Mouse (Mus musculus): ENCODE measurements around the gene Gm2431. TPM values are rescaled to one million over a fixed set of nuclear protein-coding genes. Genes with fewer than 3 reads are reported as not detected.
"Not testable (repeated sequence)": the region's sequence is repeated elsewhere in the genome, so short reads cannot be mapped to it uniquely, and the experiment has no call there.

Gene Gm2431
- polyA plus RNA-seq, 1 experiment from 2014 or later: not detected

DNA sequence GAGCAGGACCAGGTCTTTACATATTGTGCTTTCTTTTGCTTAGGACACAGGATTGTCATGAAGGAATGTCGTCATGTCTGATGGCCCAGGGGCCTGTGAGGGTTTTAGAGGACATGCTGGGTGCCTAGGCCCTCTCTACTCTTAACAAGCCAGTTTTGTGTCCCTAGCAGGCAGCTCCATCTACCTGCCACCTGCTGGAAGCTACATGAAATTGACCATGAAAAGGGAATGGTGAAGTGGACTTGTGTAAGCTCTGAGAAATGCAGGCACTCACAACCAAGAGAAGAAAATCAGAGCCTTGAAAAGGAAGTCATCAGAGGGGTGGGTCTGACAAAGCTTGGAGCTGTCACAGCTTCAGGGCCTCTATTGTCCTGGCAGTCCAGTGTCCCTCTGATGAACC lies 21.1 kb upstream of the Gm2431 start:
- ATAC-seq (replicated peaks); H3K9ac ChIP-seq (replicated peaks); H3K4me1 ChIP-seq; H3K36me3 ChIP-seq; H3K4me2 ChIP-seq (replicated peaks); H3K4me3 ChIP-seq; H3K27ac ChIP-seq (replicated peaks); H3K9me3 ChIP-seq: not testable (repeated sequence)
- H3K27me3 ChIP-seq: peaks cover 13% of the 10 kb centered on the region
- 68% methylated on average over 1 of the region's 1 CpGs for WGBS

DNA sequence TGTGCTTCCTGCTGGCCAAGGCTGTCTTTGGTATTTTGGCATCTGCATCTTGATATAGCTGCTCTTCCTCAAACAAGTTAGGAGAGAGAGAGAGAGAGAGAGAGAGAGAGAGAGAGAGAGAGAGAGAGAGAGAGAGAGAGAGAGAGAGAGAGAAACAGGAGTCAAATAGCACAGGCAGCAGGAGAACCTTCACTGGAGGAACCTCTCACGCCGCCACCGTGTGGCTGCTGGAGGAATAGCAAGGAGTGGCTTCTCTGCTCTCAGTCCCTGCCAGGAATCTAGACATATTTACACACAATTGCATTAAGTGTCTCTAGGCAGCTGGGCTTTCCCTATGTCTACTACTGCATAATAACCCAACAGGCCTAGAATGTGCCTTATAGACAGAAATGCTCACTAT lies 20.0 kb upstream of the Gm2431 start:
- not testable (repeated sequence) for H3K36me3 ChIP-seq; H3K4me3 ChIP-seq; H3K4me2 ChIP-seq (replicated peaks); H3K27ac ChIP-seq (replicated peaks); H3K4me1 ChIP-seq; H3K9ac ChIP-seq (replicated peaks); H3K9me3 ChIP-seq; ATAC-seq (replicated peaks)
- 0% methylated on average over 3 of the region's 3 CpGs for WGBS
- peaks cover 12% of the 10 kb centered on the region for H3K27me3 ChIP-seq

GRCm38 (mm10) chr7:142274263-142274662 lies 16.1 kb upstream of the Gm2431 start, which contains the start of gene Gm4559:
TSS of gene Gm4559 (minus strand) at chr7:142274363.
- not testable (repeated sequence) for H3K27me3 ChIP-seq; H3K9ac ChIP-seq (replicated peaks); ATAC-seq (replicated peaks); H3K4me3 ChIP-seq; H3K9me3 ChIP-seq; H3K36me3 ChIP-seq; H3K27ac ChIP-seq (replicated peaks); H3K4me1 ChIP-seq; H3K4me2 ChIP-seq (replicated peaks)

DNA sequence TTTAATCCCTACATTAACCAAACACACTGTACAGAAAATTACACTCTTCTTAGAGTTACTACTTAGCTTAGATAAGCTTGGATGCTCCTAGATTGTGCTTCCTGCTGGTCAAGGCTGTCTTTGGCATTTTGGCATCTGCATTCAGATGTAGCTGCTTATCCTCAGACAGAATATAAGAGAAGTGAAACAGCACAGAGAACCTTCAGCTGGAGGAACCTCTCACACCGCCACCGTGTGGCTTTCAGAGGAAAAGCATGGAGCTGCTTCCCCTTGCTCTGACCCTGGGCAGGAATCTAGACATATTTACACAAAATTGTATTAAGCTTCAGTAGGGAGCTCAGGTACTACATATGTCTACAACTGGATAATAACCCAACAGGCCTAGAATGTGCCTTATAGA lies 2.6 kb downstream of the Gm2431 start:
- WGBS: 0% methylated on average over 2 of the region's 2 CpGs
- Histone ChIP-seq H3K27ac (replicated peaks) (no peak overlapping the region), H3K36me3 (no peaks in the 10 kb centered on the region), H3K27me3 (no peaks in the 10 kb centered on the region), H3K9me3 (no peaks in the 10 kb centered on the region), H3K4me1 (no peaks in the 10 kb centered on the region), H3K9ac (replicated peaks) (no peak overlapping the region), H3K4me2 (replicated peaks) (no peak overlapping the region), H3K4me3 (no peak overlapping the region)
- ATAC-seq (replicated peaks): no peak

GRCm38 (mm10) chr7:142249824-142250223 lies 8.3 kb downstream of the Gm2431 start:
- Histone ChIP-seq H3K27me3 (no peaks in the 10 kb centered on the region), H3K4me2 (replicated peaks) (no peak overlapping the region), H3K4me1 (no peaks in the 10 kb centered on the region), H3K9me3 (no peaks in the 10 kb centered on the region), H3K9ac (replicated peaks) (no peak overlapping the region), H3K27ac (replicated peaks) (no peak overlapping the region), H3K4me3 (no peak overlapping the region), H3K36me3 (no peaks in the 10 kb centered on the region)
- 0% methylated on average over 1 of the region's 1 CpGs for WGBS
- no peak for ATAC-seq (replicated peaks)

DNA sequence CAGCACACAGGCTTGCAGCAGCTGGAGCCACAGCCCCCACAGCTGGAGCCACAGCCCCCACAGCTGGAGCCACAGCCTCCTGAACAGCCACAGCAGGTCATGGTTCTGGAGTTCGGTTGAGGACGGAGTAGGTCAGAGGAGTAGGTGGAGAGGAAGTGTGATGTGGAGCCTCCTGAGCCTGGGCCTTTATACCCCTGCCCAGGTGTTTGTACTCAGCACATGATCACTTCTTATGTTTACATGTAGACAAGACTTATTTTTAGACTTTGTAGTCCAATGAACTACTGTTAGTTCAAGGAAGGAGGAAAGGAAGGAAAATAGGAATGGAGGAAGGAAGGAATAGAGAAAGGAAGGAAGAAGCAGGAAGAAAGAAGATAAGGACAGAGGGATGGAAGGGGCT lies 17.2 kb downstream of the Gm2431 start, which contains the start of gene Gm40460:
Gene Gm40460 (minus strand): TSS at position 101 of the 400 bp plus-strand sequence.
- Histone ChIP-seq H3K4me3 (no peak within 1 kb of the TSS), H3K4me2 (replicated peaks) (no peak within 1 kb of the TSS), H3K27me3 (no peaks in the 10 kb centered on the region), H3K4me1 (no peaks in the 10 kb centered on the region), H3K9me3 (no peaks in the 10 kb centered on the region), H3K27ac (replicated peaks) (no peak within 1 kb of the TSS), H3K9ac (replicated peaks) (no peak within 1 kb of the TSS), H3K36me3 (no peaks in the 10 kb centered on the region)
- no peak for ATAC-seq (replicated peaks)
- 65% methylated on average over 2 of the region's 2 CpGs for WGBS

GRCm38 (mm10) chr7:142231540-142231939 lies 26.6 kb downstream of the Gm2431 start:
- no peak for ATAC-seq (replicated peaks)
- Histone ChIP-seq H3K27ac (replicated peaks) (no peak overlapping the region), H3K27me3 (no peaks in the 10 kb centered on the region), H3K9me3 (no peaks in the 10 kb centered on the region), H3K9ac (replicated peaks) (no peak overlapping the region), H3K4me3 (no peak overlapping the region), H3K4me1 (no peaks in the 10 kb centered on the region), H3K36me3 (no peaks in the 10 kb centered on the region), H3K4me2 (replicated peaks) (no peak overlapping the region)
- WGBS: 48% methylated on average over 1 of the region's 1 CpGs

DNA sequence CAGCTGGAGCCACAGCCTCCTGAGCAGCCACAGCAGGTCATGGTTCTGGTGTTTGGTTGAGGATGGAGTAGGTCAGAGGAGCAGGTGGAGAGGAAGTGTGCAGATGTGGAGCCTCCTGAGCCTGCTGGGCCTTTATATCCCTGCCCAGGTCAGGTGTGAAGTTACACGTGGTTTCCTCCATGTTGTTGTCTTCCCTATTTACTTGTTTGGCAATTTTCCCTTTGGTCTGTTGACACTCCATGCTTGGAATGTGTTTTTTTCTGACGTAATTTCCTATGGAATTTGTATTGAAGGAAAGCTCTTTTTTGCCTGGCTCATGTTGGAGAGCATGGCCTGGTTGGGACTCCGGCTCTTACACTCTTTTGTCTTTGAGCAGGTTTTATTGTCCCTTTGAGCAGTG lies 28.3 kb downstream of the Gm2431 start, which contains the start of gene Krtap5-5:
Gene Krtap5-5 (minus strand): TSS at position 101 of the 400 bp plus-strand sequence.
- H3K27ac ChIP-seq (replicated peaks); H3K36me3 ChIP-seq; H3K4me2 ChIP-seq (replicated peaks); H3K4me1 ChIP-seq; ATAC-seq (replicated peaks); H3K4me3 ChIP-seq; H3K9ac ChIP-seq (replicated peaks); H3K27me3 ChIP-seq; H3K9me3 ChIP-seq: not testable (repeated sequence)
- WGBS: 47% methylated on average over 3 of the region's 3 CpGs

DNA sequence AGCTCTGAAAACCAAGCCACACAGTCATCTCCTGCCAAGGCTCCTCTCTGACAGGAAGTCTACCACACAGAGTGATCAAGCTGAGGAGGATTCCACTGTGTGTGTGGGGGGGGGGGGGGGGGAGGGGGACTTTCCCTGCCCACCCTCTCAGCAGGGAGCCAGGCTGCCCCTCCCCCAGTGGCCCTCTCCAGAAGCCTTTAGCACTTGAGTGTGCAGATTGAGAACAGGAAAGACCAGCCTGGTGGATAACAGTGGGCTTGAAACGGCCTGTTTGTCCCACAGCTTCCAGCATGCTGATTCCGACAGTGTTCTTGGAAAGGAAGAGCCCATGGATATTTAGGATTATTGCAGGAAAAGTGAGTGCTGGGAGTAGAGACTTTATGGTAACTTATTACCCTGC lies 33.6 kb downstream of the Gm2431 start:
- Histone ChIP-seq H3K36me3 (no peaks in the 10 kb centered on the region), H3K4me1 (no peaks in the 10 kb centered on the region), H3K4me3 (no peak overlapping the region), H3K27ac (replicated peaks) (no peak overlapping the region), H3K27me3 (no peaks in the 10 kb centered on the region), H3K4me2 (replicated peaks) (no peak overlapping the region), H3K9me3 (no peaks in the 10 kb centered on the region), H3K9ac (replicated peaks) (no peak overlapping the region)
- whole genome bisulfite sequencing: 54% methylated on average over 2 of the region's 2 CpGs
- ATAC-seq (replicated peaks): no peak

DNA sequence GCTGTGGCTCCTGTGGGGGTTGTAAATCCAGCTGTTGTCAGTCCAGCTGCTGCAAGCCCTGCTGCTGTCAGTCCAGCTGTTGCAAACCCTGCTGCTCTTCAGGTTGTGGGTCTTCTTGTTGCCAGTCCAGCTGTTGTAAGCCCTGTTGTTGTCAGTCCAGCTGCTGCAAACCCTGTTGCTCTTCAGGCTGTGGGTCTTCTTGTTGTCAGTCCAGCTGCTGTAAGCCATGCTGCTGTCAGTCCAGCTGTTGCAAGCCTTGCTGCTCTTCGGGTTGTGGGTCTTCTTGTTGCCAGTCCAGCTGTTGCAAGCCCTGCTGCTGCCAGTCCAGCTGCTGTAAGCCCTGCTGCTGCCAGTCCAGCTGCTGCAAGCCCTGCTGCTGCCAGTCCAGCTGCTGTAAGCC lies 46.0 kb downstream of the Gm2431 start:
- not testable (repeated sequence) for ATAC-seq (replicated peaks); H3K27ac ChIP-seq (replicated peaks); H3K9ac ChIP-seq (replicated peaks); H3K36me3 ChIP-seq; H3K4me1 ChIP-seq; H3K4me2 ChIP-seq (replicated peaks); H3K4me3 ChIP-seq; H3K9me3 ChIP-seq; H3K27me3 ChIP-seq
- 50% methylated on average over 1 of the region's 1 CpGs for WGBS

DNA sequence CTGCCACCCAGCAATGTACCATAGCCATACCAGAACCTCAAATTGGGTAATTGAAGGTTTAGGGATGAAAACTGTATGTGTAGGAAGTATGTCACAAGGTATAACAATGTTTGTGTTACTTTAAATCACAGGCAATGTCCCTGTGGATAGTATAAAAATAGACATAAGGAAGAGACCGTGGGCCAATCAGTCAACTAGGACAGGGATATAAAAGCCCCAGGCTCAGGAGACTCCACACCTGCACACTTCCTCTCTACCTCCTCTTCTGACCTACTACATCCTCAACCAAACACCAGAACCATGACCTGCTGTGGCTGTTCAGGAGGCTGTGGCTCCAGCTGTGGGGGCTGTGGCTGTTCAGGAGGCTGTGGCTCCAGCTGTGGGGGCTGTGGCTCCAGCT lies 46.6 kb downstream of the Gm2431 start, which contains the start of gene Gm7579:
Gene Gm7579 (plus strand): TSS at position 301 of the 400 bp plus-strand sequence.
- Histone ChIP-seq H3K4me1 (no peaks in the 10 kb centered on the region), H3K27me3 (no peaks in the 10 kb centered on the region), H3K9ac (replicated peaks) (no peak within 1 kb of the TSS), H3K27ac (replicated peaks) (no peak within 1 kb of the TSS), H3K4me2 (replicated peaks) (no peak within 1 kb of the TSS), H3K36me3 (no peaks in the 10 kb centered on the region), H3K9me3 (no peaks in the 10 kb centered on the region), H3K4me3 (no peak within 1 kb of the TSS)
- 85% methylated on average over 1 of the region's 1 CpGs for WGBS
- ATAC-seq (replicated peaks): no peak
